Mouse (Mus musculus): ENCODE measurements around the gene Olfr221.
"Not testable (repeated sequence)": the region's sequence is repeated elsewhere in the genome, so short reads cannot be mapped to it uniquely, and the experiment has no call there.

Gene Olfr221

DNA sequence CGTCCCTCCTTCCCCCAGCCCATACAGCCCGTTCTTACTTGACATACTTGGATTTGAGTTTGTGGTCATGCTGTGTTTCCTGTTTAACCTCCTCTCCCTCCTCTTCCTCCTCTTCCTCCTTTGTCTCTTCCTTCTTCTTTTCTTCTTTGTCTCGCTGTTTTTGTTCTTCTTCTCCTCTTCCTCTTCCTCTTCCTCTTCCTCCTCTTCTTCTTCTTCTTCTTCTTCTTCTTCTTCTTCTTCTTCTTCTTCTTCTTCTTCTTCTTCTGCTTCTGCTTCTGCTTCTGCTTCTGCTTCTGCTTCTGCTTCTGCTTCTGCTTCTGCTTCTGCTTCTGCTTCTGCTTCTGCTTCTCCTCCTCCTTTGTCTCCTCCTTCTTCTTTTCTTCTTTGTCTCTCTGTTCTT lies at the start of gene Olfr221:
Gene Olfr221, minus strand, starts transcription at position 101 of the 400 bp plus-strand sequence.
- DNase-seq (ENCODE audit: low spot score): not testable (repeated sequence)

DNA sequence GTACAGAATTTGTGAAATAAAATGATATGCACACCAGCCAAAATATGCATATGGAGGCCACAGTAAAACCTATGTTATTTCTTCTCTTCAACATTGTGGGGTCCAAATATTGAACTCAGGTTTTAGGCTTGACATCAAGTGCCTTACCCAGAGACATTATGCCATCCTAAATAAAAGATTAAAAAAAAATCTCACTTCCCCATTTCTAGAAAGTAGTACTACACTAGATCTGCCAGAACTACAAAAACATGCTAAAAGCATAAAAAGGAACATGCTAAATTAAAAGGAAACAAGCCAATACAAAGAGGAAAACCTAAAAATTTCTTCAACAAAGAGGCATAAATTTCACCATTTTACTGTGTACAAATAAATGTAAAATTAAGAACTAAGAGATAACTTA lies 40.8 kb upstream of the Olfr221 start:
- no peak for DNase-seq (ENCODE audit: low spot score)

DNA sequence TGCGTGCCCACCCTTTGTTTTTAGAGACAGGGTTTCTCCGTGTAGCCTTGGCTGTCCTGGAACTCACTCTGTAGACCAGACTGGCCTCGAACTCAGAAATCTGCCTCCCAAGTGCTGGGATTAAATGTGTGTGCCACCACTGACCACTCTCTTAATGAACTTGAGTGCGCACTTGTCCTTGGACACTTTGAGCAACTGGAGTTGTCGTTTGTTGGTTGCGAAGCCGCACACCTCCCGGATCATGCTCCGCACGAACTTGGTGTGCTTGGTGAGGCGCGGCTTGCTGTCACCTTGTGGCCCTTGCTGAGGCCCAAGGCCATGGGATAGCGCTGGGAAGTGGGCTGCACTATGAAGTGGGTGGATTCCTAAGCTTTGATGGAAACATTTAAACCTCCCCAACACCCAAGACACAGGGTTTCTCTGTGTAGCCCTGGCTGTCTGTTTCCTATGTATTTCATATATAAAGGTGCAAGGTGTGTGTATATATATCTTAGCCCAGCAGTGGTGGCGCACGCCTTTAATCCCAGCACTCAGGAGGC lies 29.4 kb upstream of the Olfr221 start:
- no peak for DNase-seq (ENCODE audit: low spot score)

DNA sequence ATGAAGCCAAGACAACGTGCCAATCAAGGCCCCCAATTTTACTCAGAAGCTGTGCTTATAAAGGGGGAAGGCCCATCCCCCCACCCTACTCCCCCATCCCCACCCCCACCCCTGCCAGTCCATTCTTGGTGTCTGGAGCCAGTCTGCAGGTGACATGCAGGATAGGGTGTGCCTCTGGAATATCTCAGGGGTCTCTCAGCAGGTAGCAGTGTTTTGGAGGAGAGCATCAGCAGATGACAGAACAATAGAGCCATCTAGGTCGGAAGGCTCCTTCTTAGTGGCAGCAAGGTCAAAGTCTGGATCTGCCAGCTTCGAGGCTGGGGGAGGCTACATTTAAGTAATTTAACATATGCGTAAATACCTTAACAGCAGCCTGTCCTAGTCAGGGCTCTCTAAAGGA lies 23.9 kb upstream of the Olfr221 start:
- no peak for DNase-seq (ENCODE audit: low spot score)

DNA sequence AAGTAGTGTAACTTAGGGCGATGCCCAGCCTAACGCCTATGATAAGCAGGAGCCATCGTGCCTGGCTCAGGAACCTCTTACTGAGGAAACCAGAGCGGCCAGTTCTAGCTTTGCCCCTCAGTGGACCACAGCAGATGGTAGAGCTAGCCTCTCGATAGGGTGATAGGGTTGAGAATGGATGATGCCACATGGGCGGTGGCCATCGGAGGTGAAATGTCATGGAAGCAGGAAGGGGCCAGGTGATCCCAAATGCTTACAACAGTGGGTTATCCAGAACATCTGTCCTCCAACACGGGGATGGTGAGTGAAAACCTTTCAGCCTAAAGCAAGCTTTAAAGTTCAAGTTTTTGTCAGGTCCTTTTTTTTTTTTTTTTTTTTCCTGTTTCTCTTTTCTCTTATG lies 19.5 kb upstream of the Olfr221 start:
- no peak for DNase-seq (ENCODE audit: low spot score)

DNA sequence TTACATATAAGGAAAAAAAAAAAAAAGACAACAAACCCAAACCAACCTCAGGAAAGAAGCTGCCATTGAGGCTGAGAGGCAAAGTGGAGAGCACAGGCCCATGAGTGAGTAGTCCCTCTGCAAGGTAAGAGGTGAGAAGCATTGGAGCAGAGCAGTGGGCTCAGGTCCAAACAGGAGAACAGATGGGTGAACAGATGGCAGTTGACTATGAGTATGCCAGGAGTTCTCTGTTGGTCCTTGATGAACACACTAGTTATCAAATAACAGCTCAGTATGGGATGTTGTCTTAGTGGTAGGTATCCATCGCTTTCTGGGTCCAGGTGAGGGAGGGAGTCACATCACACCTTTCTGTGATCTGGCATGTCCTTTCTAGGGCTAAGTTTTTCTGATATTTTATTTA lies 18.5 kb upstream of the Olfr221 start:
- no peak for DNase-seq (ENCODE audit: low spot score)

DNA sequence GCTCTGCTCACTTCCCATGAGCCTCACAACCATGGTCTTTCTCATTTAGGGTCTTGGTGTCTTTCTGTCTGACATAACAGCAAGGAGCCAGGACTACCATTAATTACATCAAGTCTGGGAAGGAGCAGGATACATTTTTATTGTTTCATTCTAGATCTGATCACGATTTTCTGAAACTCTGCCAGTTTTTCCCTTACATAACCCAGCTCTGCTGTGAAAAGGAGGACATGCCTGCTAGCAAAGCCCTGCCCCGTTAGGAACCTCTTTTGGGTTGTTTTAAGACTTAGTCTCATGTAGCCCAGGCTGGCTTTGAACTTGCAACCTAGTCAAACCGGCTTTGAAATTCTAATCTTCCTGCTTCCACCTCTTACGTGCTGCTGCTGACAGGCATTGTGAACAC lies 17.7 kb upstream of the Olfr221 start:
- no peak for DNase-seq (ENCODE audit: low spot score)

DNA sequence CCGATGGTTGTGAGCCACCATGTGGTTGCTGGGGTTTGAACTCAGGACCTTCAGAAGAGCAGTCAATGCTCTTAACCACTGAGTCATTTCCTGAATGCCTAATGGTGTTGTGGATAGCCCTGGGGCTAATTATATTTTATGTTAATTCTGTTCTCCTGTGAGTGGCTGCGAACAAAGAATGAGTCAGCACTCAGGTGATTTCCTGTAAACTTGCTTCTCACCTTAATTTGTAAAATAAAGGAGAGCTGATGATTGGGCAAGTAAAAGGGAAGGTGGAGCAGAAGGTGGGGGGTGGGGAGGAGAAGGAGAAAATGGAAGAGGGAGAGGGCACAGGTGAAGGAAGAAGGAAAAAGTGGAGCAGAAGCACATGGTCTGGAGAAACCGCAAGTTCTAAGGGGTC lies 10.5 kb upstream of the Olfr221 start:
- DNase-seq (ENCODE audit: low spot score): not testable (repeated sequence)

DNA sequence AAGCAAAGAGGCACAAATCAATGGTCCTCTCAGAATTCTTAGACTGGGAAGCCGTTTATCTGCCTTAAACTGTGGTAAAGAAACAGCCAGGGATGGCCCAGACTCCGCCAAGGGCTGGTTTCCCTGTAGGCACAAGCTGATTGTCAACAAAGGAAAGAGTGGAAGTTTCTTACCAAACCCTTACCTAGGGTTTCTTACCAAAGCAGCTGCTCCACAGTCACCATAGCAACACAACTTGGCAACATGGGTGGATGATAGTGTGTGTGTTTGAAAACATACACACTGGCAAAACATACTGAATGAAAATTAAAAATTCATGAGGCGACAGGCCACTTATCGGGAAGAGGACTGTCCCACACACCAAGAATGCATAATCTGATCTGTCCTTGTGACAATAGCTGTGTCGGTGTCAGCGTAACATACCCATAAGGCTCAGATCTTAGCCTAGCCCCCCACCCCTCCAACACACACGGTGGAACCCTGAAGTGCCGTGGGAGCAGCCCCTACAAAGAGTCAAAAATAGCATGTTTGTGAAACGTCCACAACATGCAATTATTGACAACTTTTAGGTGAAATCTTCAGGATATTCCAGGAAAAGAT lies 3.8 kb upstream of the Olfr221 start:
- DNase-seq (ENCODE audit: low spot score): no peak

DNA sequence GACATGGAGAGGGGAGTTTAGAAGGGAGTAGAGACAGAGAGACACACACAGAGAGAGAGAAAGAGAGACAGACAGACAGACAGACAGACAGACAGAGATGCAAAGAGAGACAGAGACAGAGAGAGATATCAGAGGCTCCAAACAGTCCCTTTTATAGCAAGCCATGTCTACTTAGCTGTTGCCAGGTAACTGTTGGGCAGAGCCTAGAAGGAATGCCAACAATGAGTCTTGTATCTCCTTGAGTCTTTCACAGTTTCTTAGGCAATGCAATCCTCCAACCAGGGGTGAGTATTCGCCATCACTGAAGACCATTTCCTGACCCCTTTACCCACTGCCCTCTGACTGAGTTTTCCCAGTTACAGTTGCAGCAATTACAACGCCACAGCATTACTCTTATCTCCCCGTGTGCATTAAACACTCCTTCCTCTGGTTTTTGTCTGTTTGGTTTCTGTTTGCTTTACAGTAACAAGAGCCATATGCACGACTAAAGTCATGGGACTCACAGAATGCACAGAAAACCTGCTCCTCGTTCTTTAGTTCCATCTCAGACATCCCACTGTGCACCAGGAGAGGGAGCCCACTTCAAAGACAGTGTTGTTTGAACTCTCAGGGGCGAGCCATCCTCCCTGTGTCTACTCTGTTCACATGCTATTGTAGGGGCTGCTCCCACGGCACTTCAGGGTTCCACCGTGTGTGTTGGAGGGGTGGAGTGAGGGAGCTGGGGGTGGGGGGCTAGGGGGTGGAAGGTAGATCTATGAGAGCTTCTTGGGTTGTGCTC lies 2.8 kb upstream of the Olfr221 start:
- DNase-seq (ENCODE audit: low spot score): peak; percentile 12

DNA sequence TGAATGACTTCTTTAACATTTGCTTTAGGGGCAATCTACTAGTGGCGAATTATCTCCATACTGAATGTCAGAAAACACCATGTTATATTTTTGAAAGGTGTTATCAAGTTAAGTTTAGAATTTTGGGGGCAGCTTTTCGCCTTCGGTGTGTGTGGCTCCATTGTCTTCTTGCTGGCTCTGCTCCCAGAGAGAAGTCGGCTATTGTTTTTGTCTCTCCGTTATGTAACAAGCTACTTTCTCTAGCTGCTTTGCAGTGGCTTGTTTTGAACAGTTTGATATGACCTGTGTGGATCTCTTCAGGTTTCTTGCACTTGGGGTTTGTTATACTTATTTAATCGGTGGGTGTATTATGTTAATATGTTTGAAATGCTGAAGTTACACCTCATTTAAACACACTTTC lies 1.2 kb upstream of the Olfr221 start:
- DNase-seq (ENCODE audit: low spot score): no peak

DNA sequence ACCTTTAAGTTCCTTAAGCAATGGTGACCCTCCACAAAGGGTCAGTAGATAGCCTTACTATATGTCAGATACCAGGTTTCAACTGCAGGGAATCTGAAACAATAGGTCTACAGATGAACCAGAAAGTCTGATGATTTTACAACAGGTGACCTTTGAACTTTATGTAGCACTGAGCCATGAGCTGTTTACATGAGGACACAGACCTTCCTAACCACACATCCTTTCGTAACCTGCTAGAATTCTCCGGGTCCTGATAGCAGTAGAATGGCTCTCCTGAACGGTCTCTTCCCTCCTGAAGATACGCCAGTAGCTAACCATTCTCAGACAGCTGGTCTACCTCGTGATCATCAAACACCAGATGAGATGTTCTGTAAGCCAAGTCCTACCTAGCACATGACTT lies 2.9 kb downstream of the Olfr221 start:
- DNase-seq (ENCODE audit: low spot score): no peak

DNA sequence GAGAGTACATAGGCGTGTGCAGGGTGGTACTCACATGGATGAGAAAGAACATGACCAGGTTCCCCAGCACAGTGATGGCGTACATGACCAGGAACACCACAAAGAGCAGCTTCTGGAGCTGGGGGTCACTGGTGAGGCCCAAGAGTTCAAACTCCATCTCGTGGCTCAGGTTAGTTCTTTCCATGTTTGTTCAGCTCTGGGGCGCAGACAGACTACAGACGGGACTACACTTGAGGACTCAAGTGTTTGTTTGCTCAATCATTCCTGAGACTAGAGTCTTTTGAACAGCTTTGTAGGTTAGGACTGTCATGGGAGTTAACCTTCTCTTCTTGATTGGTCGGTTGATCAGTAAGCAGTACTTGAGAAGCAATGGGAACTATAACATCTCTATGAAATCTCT lies 6.3 kb downstream of the Olfr221 start:
- no peak for DNase-seq (ENCODE audit: low spot score)

DNA sequence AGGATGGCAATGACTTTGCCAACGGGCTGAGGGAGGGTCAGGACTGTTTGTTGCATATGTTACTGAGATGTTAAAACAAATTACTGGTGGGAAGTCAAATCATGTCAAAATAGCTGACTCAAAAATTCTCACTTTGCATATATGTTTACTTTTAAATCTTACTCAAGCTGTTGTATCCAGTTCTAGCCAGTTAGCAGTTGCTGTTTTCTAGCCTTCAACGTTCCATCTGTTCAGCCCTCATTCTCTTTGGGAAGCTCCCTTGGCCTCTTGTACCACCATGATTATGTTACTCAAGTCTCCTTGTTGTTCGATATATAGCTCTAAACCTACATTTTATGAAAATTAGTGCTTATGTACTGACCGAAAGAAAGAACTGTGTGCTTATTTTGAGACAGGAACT lies 15.9 kb downstream of the Olfr221 start:
- no peak for DNase-seq (ENCODE audit: low spot score)

DNA sequence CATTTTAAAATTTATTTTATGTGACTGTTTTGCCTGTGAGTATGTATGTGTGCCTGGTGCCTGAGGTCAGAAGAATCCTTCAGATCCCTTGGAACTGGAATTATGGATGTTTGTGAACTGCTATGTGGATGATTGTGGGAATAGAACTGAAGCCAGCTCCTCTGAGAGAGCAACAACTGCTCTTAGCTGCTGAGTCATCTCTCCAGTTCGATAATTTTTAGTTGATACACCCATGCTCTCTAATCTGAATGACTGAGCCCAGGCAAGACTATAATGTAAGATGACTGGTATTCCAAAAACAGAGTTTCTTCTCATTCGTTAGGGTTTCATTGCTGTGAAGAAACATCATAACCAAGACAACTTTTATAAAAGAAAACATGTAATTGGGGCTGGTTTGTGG lies 18.1 kb downstream of the Olfr221 start:
- no peak for DNase-seq (ENCODE audit: low spot score)

DNA sequence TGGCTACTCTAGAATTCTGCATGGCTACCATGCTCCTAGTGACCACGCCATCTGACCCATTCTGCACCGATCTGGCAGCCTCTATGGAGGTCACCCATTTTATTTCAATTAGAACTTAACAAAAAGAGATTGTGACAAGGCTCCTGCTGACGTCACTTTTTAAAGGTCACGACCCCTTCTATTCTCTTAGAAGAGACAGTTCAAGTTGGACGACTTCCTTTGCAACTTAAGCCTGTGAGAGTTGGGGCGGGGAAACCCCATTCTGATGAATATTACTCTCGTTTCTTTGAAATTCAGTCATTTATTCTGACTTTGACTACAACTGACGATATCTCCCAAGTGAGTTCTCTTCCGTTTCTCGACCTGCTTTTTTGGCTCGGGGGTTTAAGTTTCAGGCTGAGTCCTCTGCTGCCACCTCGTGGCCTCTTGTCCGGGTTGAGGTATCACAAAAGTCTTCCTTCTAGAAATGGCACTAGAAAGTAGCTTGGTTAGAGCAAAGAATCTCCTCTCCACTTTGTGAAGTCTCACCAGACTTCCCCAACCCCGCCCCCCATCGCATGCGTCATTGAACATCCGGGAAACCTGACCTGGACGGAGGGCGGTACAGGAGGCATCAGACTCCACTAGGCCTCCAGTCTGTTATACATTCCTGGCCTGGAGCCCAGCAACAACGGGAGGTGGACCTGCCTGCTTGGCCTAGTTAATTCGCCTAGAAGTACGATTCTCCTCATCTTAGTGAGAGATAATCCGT lies 19.4 kb downstream of the Olfr221 start:
- DNase-seq (ENCODE audit: low spot score): peak; percentile 82

DNA sequence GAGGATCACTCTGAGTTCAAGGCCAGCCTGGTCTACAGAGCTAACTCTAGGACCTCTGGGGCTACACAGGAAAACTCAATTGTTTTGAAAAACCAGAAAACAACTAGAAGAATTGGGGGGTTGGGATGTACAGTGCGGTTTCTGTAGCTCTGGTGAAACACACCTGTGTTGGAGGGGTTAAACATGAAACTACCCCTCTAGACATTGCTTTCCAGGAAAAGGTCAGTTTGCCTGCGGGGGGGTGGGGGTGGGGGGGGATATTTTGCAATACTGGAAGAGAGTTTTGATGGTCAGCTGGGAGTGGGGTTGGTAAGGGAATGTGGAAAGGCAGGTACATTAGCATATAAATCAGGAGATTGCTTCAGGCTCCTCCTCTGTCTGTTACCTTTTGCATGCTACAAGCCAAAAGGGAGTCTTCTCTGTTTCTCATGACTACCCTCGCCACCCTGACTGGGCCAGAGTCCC lies 20.0 kb downstream of the Olfr221 start:
- DNase-seq (ENCODE audit: low spot score): no peak

DNA sequence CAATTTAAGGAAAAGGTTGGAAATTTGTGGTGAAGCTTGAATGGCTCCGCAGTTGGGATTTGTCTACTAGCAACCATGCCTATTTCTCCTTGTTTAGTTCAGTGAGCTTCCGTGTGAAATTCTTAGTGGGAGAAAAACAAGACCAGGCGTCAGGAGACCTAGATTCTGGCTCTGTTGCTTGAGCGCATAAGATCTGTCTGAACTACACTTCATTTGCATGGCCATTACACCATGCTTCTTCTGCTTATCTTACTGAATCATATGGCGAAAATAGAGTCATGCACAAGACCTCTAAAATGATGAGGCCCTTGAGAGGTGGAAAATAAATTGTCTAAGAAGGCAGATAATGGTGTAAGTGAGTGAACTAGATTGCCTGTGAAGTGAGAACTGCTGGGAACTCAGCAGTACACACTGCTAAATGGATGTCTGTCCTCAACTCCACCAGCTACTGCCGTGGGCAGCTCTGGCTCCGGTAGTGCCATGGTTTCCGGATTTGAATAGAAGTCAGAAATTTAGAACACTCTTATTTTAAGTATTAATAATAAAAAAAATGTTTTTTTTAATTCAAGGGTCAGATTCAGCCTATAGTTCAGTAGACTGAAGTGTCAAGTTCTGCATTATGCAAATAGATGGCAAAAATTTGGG lies 20.6 kb downstream of the Olfr221 start:
- DNase-seq (ENCODE audit: low spot score): no peak

DNA sequence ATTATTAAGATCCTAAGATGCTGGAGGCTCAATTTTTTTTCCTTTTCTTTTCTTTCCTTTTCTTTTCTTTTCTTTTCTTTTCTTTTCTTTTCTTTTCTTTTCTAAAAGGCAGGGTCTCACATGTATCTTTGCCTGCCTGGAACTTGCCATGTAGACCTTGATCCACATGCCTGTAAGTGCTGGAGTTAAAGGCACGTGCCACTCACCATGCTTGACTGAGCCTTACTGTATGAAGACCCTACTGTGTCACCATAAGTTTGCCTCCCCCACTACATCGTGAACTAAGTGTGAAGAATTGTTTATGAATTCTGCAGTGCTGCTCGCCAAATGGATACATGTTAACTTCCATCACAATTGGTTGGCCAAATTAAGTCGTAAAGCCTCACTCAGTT lies 21.1 kb downstream of the Olfr221 start:
- no peak for DNase-seq (ENCODE audit: low spot score)

DNA sequence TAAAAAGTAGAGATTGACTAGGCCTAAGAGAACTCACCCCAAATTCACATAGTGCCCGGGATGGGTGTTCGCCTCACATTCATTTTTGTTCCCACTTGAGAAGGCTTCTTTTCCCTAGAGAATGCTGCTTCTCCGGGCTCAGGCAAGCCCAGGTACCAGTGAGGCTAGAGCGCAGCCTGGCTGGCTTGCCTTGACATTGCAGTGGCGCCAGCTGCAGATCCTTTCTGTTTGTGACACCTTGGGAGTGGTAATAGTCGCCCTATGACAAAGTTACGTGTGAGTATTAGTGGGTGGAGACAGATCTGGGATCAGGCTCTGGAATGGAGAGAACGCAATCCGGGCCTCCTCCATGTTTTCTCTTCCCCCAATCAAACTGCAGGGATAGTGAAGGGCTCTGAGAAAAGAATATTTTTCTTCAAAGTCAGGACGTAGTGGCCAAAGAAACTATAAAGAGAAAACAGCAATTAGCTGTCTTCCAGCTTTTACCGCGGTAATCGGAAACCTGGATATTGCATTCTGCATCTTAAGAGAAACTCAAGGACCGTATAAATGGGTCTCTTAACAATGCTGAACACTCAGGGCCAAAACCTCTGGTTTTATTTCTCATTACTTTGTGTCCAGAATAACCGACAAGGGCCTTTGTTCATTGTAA lies 21.6 kb downstream of the Olfr221 start, which contains the start of gene Zfp219:
Gene Zfp219, minus strand, starts transcription at position 248 of the 652 bp plus-strand sequence.
- peak; percentile 81 for DNase-seq (ENCODE audit: low spot score)

DNA sequence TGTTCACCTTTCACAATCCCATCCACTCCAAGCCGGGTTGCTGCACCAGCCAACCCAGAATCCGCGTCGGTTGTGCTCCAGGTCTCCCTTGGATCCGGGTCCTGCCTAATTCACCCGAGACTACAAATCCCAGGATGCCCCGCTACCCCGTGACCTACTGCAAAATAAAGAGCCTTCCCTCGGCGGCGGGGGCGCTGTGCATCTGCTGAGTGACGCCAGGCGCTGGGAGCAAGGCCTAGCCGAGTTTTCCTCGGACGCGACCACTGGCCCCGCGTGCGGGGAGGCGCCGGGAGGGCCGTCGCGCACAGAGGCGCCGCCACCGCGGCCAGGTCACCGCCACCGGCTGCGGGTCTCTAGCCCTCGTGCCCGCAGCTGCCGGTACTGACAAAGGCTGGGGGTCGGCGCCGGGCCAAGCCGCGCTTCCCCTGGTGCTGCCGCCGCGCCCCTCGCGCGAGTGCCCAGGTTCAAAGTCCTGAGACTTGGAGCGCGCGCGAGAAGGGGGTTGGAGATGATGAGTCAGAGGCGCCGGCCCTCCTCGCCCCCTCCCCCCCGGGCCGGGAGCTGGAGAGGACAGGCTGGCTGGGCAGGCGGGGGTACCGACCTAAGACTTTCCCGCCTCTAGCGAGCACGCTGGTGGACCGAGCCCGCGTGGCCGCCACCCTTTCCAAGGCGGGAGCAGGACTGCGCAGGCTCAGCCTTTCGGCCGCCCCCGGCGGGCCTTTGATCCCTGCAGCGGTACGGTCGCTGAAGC lies 22.5 kb downstream of the Olfr221 start:
- peak; percentile 94 for DNase-seq (ENCODE audit: low spot score)

Data from c-Kit-positive CD71-positive TER-119-positive erythroid progenitor cells, embryonic 14.5 days (primary cell).